Mouse (Mus musculus) E14TG2a.4 (cell line): ENCODE results near the gene Gm20696.

ENCODE experiments used
- CTCF ChIP-seq: conservative IDR thresholded peaks from 2 replicates; pipeline ENCODE4 v1.5.1; 2014; ENCODE audit warnings: low read length
- POU5F1 ChIP-seq: IDR thresholded peaks from 2 replicates; pipeline ENCODE4 v1.6.1; 2014; ENCODE audit warnings: low read length, borderline replicate concordance

DNA sequence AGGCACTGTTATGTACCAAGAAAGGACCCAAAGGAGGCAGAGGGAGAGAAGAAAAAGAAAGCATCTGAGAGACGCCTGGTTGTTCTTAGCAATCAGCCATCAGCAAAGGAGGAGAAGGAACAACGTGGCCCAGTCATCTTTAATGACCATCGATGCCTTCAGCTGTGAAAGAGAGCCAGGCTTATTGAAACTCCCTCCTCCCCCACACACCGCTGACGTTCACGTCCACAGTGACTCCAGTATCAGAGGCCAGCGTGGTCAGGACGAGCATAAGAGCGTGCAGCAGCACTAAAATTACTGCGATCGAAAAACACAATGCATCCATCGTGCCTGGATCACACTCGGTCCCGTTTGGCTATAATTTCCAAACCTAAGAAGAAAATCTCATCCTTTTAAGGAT, 367.4 kb downstream of the Gm20696 start:
- TF ChIP-seq CTCF = no peak
- no peak for TF ChIP-seq POU5F1
